ENCODE assay signal across 11 mouse cellular contexts in genomic region chr7:143006756-143007598, GRCm38 (mm10). TPM values are rescaled to one million over a fixed set of nuclear protein-coding genes. Genes with fewer than 3 reads are reported as not detected.
DNase-seq lines count a peak whose midpoint lies in the region; ATAC-seq lines count a peak whose summit lies in the region.
"Had no signal": no experiment of that assay in that cellular context is flagged by ENCODE, and none has a peak within 500 bp of the region (broad histone marks: within the 10 kb centered on the region; RNA-seq: fewer than 3 reads in every experiment).

No protein-coding gene starts in this region.

- no peak for ATAC-seq in forebrain, embryonic 14.5 days
- no peak for ATAC-seq in forebrain, embryonic 12.5 days (ENCODE audit: low FRiP score)
- no peak for ATAC-seq in lung, embryonic 16.5 days (ENCODE audit: low read depth)
- ATAC-seq in embryonic facial prominence, embryonic 13.5 days (ENCODE audit: insufficient number of reproducible peaks, insufficient read depth, low FRiP score, low TSS enrichment, low read depth) = no peak
- no peak for ATAC-seq in liver, embryonic 15.5 days (ENCODE audit: insufficient read depth)

- H3K9ac ChIP-seq in forebrain, embryonic 14.5 days (ENCODE audit: low read length) = no peak overlapping the region
- H3K9ac ChIP-seq in forebrain, embryonic 12.5 days = no peak overlapping the region
- peak overlapping the region; percentile 43 for H3K9ac ChIP-seq in lung, embryonic 16.5 days (ENCODE audit: low read length)
- peak overlapping the region; percentile 36; the same call in 1 of the 2 replicates for H3K9ac ChIP-seq in embryonic facial prominence, embryonic 13.5 days
- H3K9ac ChIP-seq in liver, embryonic 15.5 days = peak overlapping the region; percentile 89

- 0 out of 2 replicates have a peak, but pooled peaks cover 10% of the 10 kb centered on the region for H3K4me1 ChIP-seq in forebrain, embryonic 14.5 days (ENCODE audit: control insufficient read depth, insufficient read depth, low read length)
- 0 out of 2 replicates have a peak, but pooled peaks cover 3% of the 10 kb centered on the region for H3K4me1 ChIP-seq in forebrain, embryonic 12.5 days
- H3K4me1 ChIP-seq in lung, embryonic 16.5 days (replicated peaks; ENCODE audit: control insufficient read depth, insufficient read depth, low read length) = peaks cover 54% of the 10 kb centered on the region
- H3K4me1 ChIP-seq in embryonic facial prominence, embryonic 13.5 days = peaks cover 32% of the 10 kb centered on the region
- H3K4me1 ChIP-seq in liver, embryonic 15.5 days (replicated peaks) = peaks cover 80% of the 10 kb centered on the region

- no peaks in the 10 kb centered on the region for H3K9me3 ChIP-seq in forebrain, embryonic 14.5 days (replicated peaks; ENCODE audit: control insufficient read depth, low read length)
- H3K9me3 ChIP-seq in forebrain, embryonic 12.5 days = no peaks in the 10 kb centered on the region
- no peaks in the 10 kb centered on the region for H3K9me3 ChIP-seq in lung, embryonic 16.5 days (ENCODE audit: control insufficient read depth, low read length)
- no peaks in the 10 kb centered on the region for H3K9me3 ChIP-seq in embryonic facial prominence, embryonic 13.5 days
- no peaks in the 10 kb centered on the region for H3K9me3 ChIP-seq in liver, embryonic 15.5 days (replicated peaks)

- no peaks in the 10 kb centered on the region for H3K36me3 ChIP-seq in forebrain, embryonic 14.5 days (ENCODE audit: control insufficient read depth, insufficient read depth, low read length)
- H3K36me3 ChIP-seq in forebrain, embryonic 12.5 days (replicated peaks) = no peaks in the 10 kb centered on the region
- no peaks in the 10 kb centered on the region for H3K36me3 ChIP-seq in lung, embryonic 16.5 days (ENCODE audit: control insufficient read depth, insufficient read depth, low read length)
- no peaks in the 10 kb centered on the region for H3K36me3 ChIP-seq in embryonic facial prominence, embryonic 13.5 days
- peaks cover 38% of the 10 kb centered on the region for H3K36me3 ChIP-seq in liver, embryonic 15.5 days (replicated peaks)

- no peaks in the 10 kb centered on the region for H3K27me3 ChIP-seq in forebrain, embryonic 14.5 days (replicated peaks; ENCODE audit: control insufficient read depth, insufficient read depth, low read length)
- H3K27me3 ChIP-seq in forebrain, embryonic 12.5 days = no peaks in the 10 kb centered on the region
- H3K27me3 ChIP-seq in lung, embryonic 16.5 days (ENCODE audit: control insufficient read depth, insufficient read depth, low read depth, low read length) = no peaks in the 10 kb centered on the region
- no peaks in the 10 kb centered on the region for H3K27me3 ChIP-seq in embryonic facial prominence, embryonic 13.5 days
- no peaks in the 10 kb centered on the region for H3K27me3 ChIP-seq in liver, embryonic 15.5 days

- WGBS in forebrain, embryonic 14.5 days = 93% methylated on average over 8 of the region's 8 CpGs
- WGBS in forebrain, embryonic 12.5 days = 91% methylated on average over 8 of the region's 8 CpGs
- 83% methylated on average over 8 of the region's 8 CpGs for WGBS in lung, embryonic 16.5 days
- 88% methylated on average over 8 of the region's 8 CpGs for WGBS in embryonic facial prominence, embryonic 13.5 days
- WGBS in liver, embryonic 15.5 days (ENCODE audit: insufficient replicate concordance) = 16% methylated on average over 8 of the region's 8 CpGs

- H3K4me3 ChIP-seq in forebrain, embryonic 14.5 days (ENCODE audit: low read depth, low read length) = no peak overlapping the region
- H3K4me3 ChIP-seq in forebrain, embryonic 12.5 days (replicated peaks) = no peak overlapping the region
- no peak overlapping the region for H3K4me3 ChIP-seq in lung, embryonic 16.5 days (ENCODE audit: low read length)
- H3K4me3 ChIP-seq in embryonic facial prominence, embryonic 13.5 days = no peak overlapping the region
- H3K4me3 ChIP-seq in liver, embryonic 15.5 days (replicated peaks) = peak overlapping the region; percentile 70

- no peak for DNase-seq in forebrain, embryonic 14.5 days (ENCODE audit: low spot score)
- DNase-seq in lung, postnatal 36 days = no peak
- no peak for DNase-seq in ovary, adult 18-20 months (ENCODE audit: low spot score)
- DNase-seq in right cerebral cortex, postnatal 36 days (ENCODE audit: low spot score in 2 of 2) = no peak
- DNase-seq: gastrocnemius, postnatal 36 days; kidney, postnatal 36 days; right cerebral cortex, postnatal 25 days had no signal

- H3K4me2 ChIP-seq in forebrain, embryonic 14.5 days (ENCODE audit: low read length) = no peak overlapping the region
- no peak overlapping the region for H3K4me2 ChIP-seq in forebrain, embryonic 12.5 days
- H3K4me2 ChIP-seq in lung, embryonic 16.5 days (ENCODE audit: low read depth, low read length) = no peak overlapping the region
- peak overlapping the region; percentile 5 for H3K4me2 ChIP-seq in embryonic facial prominence, embryonic 13.5 days
- peak overlapping the region; percentile 82 for H3K4me2 ChIP-seq in liver, embryonic 15.5 days

- peak overlapping the region; percentile 46; the same call in 1 of the 2 replicates for H3K27ac ChIP-seq in forebrain, embryonic 14.5 days (ENCODE audit: low read depth, low read length)
- H3K27ac ChIP-seq in forebrain, embryonic 12.5 days = no peak overlapping the region
- H3K27ac ChIP-seq in lung, embryonic 16.5 days (ENCODE audit: low read length) = peak overlapping the region; percentile 99
- peak overlapping the region; percentile 97 for H3K27ac ChIP-seq in embryonic facial prominence, embryonic 13.5 days
- peak overlapping the region; percentile 99 for H3K27ac ChIP-seq in liver, embryonic 15.5 days (replicated peaks)

RNA-seq across cellular contexts. Expression of gene Tspan32, which starts 2.1 kb away (rescaled TPM):
- 0.61 and 1.2 TPM in 2 replicates for polyA plus RNA-seq in forebrain, embryonic 14.5 days (2014; fragmentation: Nextera tagmentation; extraction: Ambion mirVana)
- polyA plus RNA-seq in forebrain, embryonic 12.5 days (2016; fragmentation: Nextera tagmentation; extraction: Ambion mirVana) = 1.3 and 1.5 TPM in 2 replicates
- polyA plus RNA-seq in lung, embryonic 16.5 days (2015; fragmentation: Nextera tagmentation; extraction: Ambion mirVana) = 2.6 and 3.3 TPM in 2 replicates
- 2.6 and 2.8 TPM in 2 replicates for polyA plus RNA-seq in embryonic facial prominence, embryonic 13.5 days (2015; fragmentation: Nextera tagmentation; extraction: Ambion mirVana)
- polyA plus RNA-seq in liver, embryonic 15.5 days (2015; fragmentation: Nextera tagmentation; extraction: Ambion mirVana) = 80.3 and 82.2 TPM in 2 replicates

RNA-seq across cellular contexts. Expression of gene Ascl2, which starts 37.9 kb away (rescaled TPM):
- 0.26 and 0.32 TPM in 2 replicates for polyA plus RNA-seq in forebrain, embryonic 14.5 days (2014; fragmentation: Nextera tagmentation; extraction: Ambion mirVana)
- 0.17 and 0.40 TPM in 2 replicates for polyA plus RNA-seq in forebrain, embryonic 12.5 days (2016; fragmentation: Nextera tagmentation; extraction: Ambion mirVana)
- 3.2 and 3.4 TPM in 2 replicates for polyA plus RNA-seq in lung, embryonic 16.5 days (2015; fragmentation: Nextera tagmentation; extraction: Ambion mirVana)
- 0.41 and 1.3 TPM in 2 replicates for polyA plus RNA-seq in embryonic facial prominence, embryonic 13.5 days (2015; fragmentation: Nextera tagmentation; extraction: Ambion mirVana)
- 0.25 and 0.44 TPM in 2 replicates for polyA plus RNA-seq in liver, embryonic 15.5 days (2015; fragmentation: Nextera tagmentation; extraction: Ambion mirVana)

RNA-seq across cellular contexts. Expression of gene Cd81, which starts 45.6 kb away (rescaled TPM):
- 343 and 345 TPM in 2 replicates for polyA plus RNA-seq in forebrain, embryonic 14.5 days (2014; fragmentation: Nextera tagmentation; extraction: Ambion mirVana)
- polyA plus RNA-seq in forebrain, embryonic 12.5 days (2016; fragmentation: Nextera tagmentation; extraction: Ambion mirVana) = 199 and 205 TPM in 2 replicates
- 765 and 788 TPM in 2 replicates for polyA plus RNA-seq in lung, embryonic 16.5 days (2015; fragmentation: Nextera tagmentation; extraction: Ambion mirVana)
- polyA plus RNA-seq in embryonic facial prominence, embryonic 13.5 days (2015; fragmentation: Nextera tagmentation; extraction: Ambion mirVana) = 407 and 457 TPM in 2 replicates
- 132 and 141 TPM in 2 replicates for polyA plus RNA-seq in liver, embryonic 15.5 days (2015; fragmentation: Nextera tagmentation; extraction: Ambion mirVana)

Comparison
In these comparisons a context has a peak if more than half of its experiments do, and no peak if none do; other contexts are left out.
1. H3K4me2 ChIP-seq: peak in embryonic facial prominence, embryonic 13.5 days (single experiment) and liver, embryonic 15.5 days (single experiment); none in forebrain, embryonic 14.5 days (single experiment), forebrain, embryonic 12.5 days (single experiment) and lung, embryonic 16.5 days (single experiment).
2. H3K9ac ChIP-seq: peak in lung, embryonic 16.5 days (single experiment), embryonic facial prominence, embryonic 13.5 days (single experiment) and liver, embryonic 15.5 days (single experiment); none in forebrain, embryonic 14.5 days (single experiment) and forebrain, embryonic 12.5 days (single experiment).
3. RNA of gene Tspan32, which starts 2.1 kb away (polyA plus RNA-seq): 80.3 to 82.2 TPM in liver, embryonic 15.5 days; 2.6 to 3.3 TPM in lung, embryonic 16.5 days, 2.6 to 2.8 TPM in embryonic facial prominence, embryonic 13.5 days, 1.3 to 1.5 TPM in forebrain, embryonic 12.5 days and 0.61 to 1.2 TPM in forebrain, embryonic 14.5 days; every median in the first group is over 10 times any median in the second.